Mouse (Mus musculus): ENCODE measurements around the gene Rgs18.

DNA sequence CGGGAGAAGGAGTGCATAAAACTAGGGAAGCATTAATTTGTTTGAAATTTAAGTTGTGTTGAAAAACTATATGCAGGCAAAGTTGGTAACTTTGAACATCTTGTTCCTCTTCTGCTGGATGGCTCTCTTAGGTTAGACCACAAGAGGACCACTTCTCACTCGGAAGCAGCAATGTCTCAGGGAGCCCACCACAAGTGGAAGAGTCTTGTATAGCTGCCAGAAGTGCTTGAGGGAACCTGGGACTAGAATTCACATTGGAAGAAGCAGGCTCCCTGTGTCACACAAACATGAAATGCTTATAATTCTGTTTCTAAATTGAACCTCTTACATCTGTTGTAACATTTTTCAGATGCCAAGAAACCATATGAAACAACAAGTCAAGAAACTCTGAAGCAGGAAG lies 9.0 kb downstream of the Rgs18 start:
- no peak for TF ChIP-seq CTCF (IDR thresholded peaks at IDR 0.05; ENCODE audit: low read depth, low read length)
- TF ChIP-seq EP300 (IDR thresholded peaks at IDR 0.05; ENCODE audit: insufficient read depth, low read depth, low read length) = no peak

Data from ES-Bruce4 (cell line).